Mouse (Mus musculus): ENCODE data around the gene Zfp956.

- TF ChIP-seq EP300 (IDR thresholded peaks at IDR 0.05; ENCODE audit: low read depth): no peak
- no peak for TF ChIP-seq CTCF (IDR thresholded peaks at IDR 0.05; ENCODE audit: low read depth)
Measured at GRCm38 (mm10) chr6:47983936-47984335, 30.7 kb downstream of the Zfp956 start.
